Mouse (Mus musculus) embryonic facial prominence, embryonic 12.5 days (tissue): Measurements from ENCODE around the gene Apol8. TPM values are rescaled to one million over a fixed set of nuclear protein-coding genes. Genes with fewer than 3 reads are reported as not detected.
"Not testable (repeated sequence)": the region's sequence is repeated elsewhere in the genome, so short reads cannot be mapped to it uniquely, and the experiment has no call there.

ENCODE experiments used
- ATAC-seq: fragments of 200-750 bp; cut with Nextera tagmentation; 2 replicates; pipeline ENCODE4 v1.8.0; 2017; ENCODE audit not compliant: insufficient number of reproducible peaks, insufficient read depth, low FRiP score, low TSS enrichment
- H3K27ac ChIP-seq: fragments of 300-500 bp; sonication (generic); 2 replicates; pipeline ENCODE4 v1.5.1; 2016; ENCODE audit warnings: mild to moderate bottlenecking
- H3K27me3 ChIP-seq: fragments of 300-500 bp; sonication (generic); 2 replicates; pipeline ENCODE4 v1.6.1; 2016; ENCODE audit warnings: mild to moderate bottlenecking, moderate library complexity
- H3K36me3 ChIP-seq: fragments of 300-500 bp; sonication (generic); 2 replicates; pipeline ENCODE4 v1.6.1; 2016; ENCODE audit warnings: mild to moderate bottlenecking
- H3K4me1 ChIP-seq: fragments of 300-500 bp; sonication (generic); 2 replicates; pipeline ENCODE4 v1.6.1; 2016
- H3K4me2 ChIP-seq: fragments of 300-500 bp; sonication (generic); replicated peaks from 2 replicates; pipeline ENCODE4 v1.6.1; 2016; ENCODE audit warnings: mild to moderate bottlenecking, moderate library complexity
- H3K4me3 ChIP-seq: fragments of 300-500 bp; sonication (generic); 2 replicates; pipeline ENCODE4 v1.5.1; 2016; ENCODE audit warnings: mild to moderate bottlenecking
- H3K9ac ChIP-seq: fragments of 300-500 bp; sonication (generic); 2 replicates; pipeline ENCODE4 v1.6.1; 2016; ENCODE audit warnings: mild to moderate bottlenecking, moderate library complexity
- H3K9me3 ChIP-seq: fragments of 300-500 bp; sonication (generic); 2 replicates; pipeline ENCODE4 v1.6.1; 2016; ENCODE audit warnings: mild to moderate bottlenecking, moderate library complexity
- WGBS: fragments of 180-500 bp; shearing (Covaris S2); methylation state at CpG from one replicate; pipeline ENCODE4 v1.1.7; 2016; 5-methylcytosine and 5-hydroxymethylcytosine counted together
- polyA plus RNA-seq: library from polyadenylated mRNA; unstranded; fragments of >200 nt; fragmentation: Nextera tagmentation; extraction: Ambion mirVana; gene quantifications from 2 replicates; pipeline ENCODE4 v1.2.1, GENCODE M21; 2016

Apol8 gene
- polyA plus RNA-seq, 1 experiment from 2014 or later = 0.24 TPM

DNA sequence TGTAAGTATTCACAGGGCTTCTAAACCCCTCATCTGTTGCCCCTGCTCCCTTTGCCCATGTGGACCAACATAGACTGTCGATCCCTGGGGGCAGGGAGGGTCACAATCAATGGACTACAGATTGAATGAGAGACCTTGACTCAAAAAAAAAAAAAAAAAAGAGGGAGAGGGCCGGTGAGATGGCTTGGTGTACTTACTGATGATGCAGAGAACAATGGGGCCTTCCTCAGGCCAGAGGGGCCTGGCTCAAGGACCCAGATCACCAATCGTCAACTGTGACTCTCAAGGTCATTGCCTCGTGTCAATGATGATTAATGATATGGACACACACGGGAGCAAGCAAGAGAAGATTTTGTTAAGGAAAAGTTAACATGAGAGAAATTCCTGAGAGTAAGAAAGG, 12.2 kb downstream of the Apol8 start:
- Histone ChIP-seq H3K27me3 (no peaks in the 10 kb centered on the region), H3K4me3 (no peak overlapping the region), H3K9ac (no peak overlapping the region), H3K4me1 (no peaks in the 10 kb centered on the region), H3K27ac (no peak overlapping the region), H3K9me3 (no peaks in the 10 kb centered on the region), H3K4me2 (no peak overlapping the region), H3K36me3 (no peaks in the 10 kb centered on the region)
- WGBS = 61% methylated on average over 5 of the region's 5 CpGs
- ATAC-seq = no peak

DNA sequence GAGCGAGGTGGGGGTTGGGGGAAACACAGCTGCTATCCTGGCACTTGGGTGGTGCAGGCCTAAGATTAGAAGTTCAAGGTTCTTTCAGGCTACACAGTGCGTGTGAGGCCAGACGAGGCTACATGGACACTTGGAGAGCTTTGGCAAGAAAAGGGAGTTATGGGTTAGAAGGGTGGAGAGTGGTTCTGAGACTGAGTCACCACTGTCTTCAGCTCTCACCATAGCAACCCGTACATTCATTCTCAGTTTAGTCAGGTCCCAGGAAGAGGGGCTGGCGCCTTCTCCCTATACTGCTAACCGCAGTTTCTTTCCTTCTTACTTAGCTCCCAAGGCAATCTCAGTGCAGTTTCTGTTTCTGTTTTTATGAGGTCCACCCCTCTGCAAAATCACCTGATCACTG, 15.2 kb downstream of the Apol8 start:
- not testable (repeated sequence) for H3K9ac ChIP-seq, H3K27me3 ChIP-seq, H3K4me2 ChIP-seq, ATAC-seq, H3K4me3 ChIP-seq, H3K36me3 ChIP-seq, H3K27ac ChIP-seq, H3K4me1 ChIP-seq, H3K9me3 ChIP-seq
- 84% methylated on average over 6 of the region's 6 CpGs for WGBS

DNA sequence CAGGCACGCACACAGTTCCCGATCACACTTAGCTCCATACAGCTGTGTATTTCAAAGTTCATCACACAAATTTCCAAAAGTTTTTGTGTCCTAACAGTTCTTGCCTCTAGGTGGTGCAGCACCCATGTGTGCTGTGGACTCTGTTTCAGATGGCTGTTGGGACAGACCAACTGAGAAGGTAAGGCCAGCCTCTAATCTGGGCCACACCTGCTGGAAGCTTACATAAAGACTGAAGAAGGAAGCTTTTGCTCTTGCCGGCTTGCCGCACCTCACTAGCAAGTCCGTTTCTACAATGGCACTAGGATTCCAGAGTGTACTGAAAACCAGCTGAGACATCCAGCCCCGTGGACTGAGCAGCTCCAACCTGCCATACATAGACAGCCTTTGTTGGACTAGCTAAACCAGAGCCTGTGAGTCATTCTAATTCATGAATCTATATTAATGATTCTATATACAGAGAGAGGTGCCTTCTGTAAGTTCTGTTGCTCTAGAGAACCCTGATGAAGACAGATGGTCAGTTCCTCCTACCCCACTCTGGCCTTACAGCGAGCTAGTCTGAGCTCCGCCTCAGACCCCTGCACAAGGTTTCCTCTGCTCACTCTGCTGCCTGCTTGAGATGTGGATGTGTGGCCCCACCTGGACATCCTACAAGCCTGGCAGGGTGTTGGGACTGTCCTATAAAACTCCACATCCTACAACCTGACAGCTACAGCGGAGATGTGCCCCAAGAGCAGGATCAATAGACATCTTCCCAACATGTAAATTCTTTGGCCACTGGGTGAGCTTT, 16.1 kb downstream of the Apol8 start:
- Histone ChIP-seq H3K9ac (no peak overlapping the region), H3K9me3 (no peaks in the 10 kb centered on the region), H3K4me2 (no peak overlapping the region), H3K27ac (no peak overlapping the region), H3K27me3 (no peaks in the 10 kb centered on the region), H3K4me1 (no peaks in the 10 kb centered on the region), H3K4me3 (no peak overlapping the region), H3K36me3 (no peaks in the 10 kb centered on the region)
- ATAC-seq = no peak
- WGBS = 75% methylated on average over 9 of the region's 9 CpGs

DNA sequence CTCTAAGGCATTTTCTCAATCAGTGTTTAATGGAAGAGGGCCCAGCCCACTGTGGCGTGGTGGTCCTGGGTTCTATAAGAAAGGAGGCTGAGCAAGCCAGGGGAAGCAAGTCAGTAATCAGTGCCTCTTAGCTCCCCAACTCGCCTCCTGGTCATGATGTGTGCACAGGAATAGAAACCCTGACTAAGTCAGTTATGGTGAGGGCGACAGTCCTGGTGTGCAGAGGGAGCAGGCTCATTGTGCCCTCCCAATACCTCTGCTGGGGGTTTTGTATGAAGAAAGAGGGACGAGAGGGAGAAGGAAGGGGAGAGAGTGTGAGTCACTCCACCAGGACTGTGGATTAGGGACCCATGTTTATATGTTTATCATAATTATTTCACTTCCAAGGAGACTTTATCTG, 22.9 kb downstream of the Apol8 start:
- H3K9me3 ChIP-seq, H3K4me3 ChIP-seq, H3K4me2 ChIP-seq, H3K27me3 ChIP-seq, ATAC-seq, H3K36me3 ChIP-seq, H3K27ac ChIP-seq, H3K4me1 ChIP-seq, H3K9ac ChIP-seq: not testable (repeated sequence)
- 65% methylated on average over 4 of the region's 4 CpGs for WGBS

DNA sequence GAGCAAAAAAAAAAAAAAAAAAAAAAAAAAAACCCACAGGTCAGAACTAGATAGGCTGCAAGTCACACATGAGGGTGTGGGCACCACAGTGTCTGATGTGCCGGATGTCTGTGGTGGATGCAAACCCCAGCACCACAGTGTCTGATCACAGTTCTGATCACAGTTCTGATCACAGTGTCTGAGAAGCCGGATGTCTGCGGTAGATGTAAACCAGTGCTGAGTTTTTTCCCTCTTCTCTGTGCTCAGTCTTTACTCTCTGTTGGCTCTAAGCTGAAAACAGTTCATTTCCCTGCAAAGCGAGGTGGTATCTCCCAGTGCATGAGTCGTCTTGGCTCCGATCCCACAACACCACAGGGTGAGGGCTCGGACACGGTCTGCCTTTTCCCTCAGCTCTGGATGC, 23.4 kb downstream of the Apol8 start:
- ATAC-seq, H3K4me1 ChIP-seq, H3K27ac ChIP-seq, H3K27me3 ChIP-seq, H3K9ac ChIP-seq, H3K36me3 ChIP-seq, H3K4me3 ChIP-seq, H3K9me3 ChIP-seq, H3K4me2 ChIP-seq: not testable (repeated sequence)
- WGBS = 81% methylated on average over 8 of the region's 8 CpGs

DNA sequence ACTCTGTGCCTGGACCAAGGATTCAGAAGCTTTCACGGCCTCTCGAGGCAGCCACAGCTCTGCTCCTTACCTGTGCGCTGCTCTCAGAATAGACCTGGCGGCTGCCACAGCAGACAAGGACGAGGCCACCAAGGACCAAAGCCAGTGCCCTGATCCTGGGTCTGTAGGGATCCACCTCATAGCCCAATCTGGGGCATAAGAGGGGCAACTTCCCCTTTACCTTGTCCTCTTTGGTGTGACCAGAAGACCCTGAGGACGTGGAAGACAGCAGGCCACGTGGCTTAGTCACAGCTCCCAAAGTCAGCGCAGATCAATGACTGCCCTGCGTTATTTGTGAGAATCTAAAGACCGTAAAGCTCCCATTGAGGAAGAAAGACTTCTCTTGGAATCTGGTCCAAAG, 24.0 kb downstream of the Apol8 start:
- 72% methylated on average over 10 of the region's 10 CpGs for WGBS
- H3K9me3 ChIP-seq, H3K27me3 ChIP-seq, H3K4me3 ChIP-seq, H3K27ac ChIP-seq, ATAC-seq, H3K9ac ChIP-seq, H3K4me2 ChIP-seq, H3K36me3 ChIP-seq, H3K4me1 ChIP-seq: not testable (repeated sequence)

DNA sequence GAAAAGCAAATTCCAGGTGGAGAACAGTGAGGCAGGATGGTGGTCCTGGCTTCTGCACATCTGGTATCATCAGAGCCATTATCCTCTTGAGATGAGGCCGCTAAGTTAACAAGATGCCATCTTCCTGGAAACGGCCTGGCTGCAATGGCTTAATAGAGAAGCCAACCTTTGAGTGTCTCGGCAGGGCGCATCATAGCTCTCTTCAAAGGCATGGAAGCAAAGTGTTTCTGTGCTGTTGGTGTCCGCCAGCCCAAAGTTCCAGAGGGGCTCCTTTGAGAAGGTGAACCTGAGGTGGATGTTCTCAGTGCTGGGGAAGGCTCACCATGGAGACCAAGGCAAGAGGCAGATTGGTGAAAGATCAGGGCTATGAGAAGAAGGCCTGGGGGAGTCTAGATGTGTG, 25.2 kb downstream of the Apol8 start:
- no peak overlapping the region for H3K9ac ChIP-seq
- H3K9me3 ChIP-seq = no peaks in the 10 kb centered on the region
- WGBS = 87% methylated on average over 5 of the region's 5 CpGs
- H3K36me3 ChIP-seq = no peaks in the 10 kb centered on the region
- H3K4me2 ChIP-seq = no peak overlapping the region
- no peak overlapping the region for H3K27ac ChIP-seq
- no peak overlapping the region for H3K4me3 ChIP-seq
- H3K4me1 ChIP-seq = no peaks in the 10 kb centered on the region
- H3K27me3 ChIP-seq = no peaks in the 10 kb centered on the region
- ATAC-seq = no peak

DNA sequence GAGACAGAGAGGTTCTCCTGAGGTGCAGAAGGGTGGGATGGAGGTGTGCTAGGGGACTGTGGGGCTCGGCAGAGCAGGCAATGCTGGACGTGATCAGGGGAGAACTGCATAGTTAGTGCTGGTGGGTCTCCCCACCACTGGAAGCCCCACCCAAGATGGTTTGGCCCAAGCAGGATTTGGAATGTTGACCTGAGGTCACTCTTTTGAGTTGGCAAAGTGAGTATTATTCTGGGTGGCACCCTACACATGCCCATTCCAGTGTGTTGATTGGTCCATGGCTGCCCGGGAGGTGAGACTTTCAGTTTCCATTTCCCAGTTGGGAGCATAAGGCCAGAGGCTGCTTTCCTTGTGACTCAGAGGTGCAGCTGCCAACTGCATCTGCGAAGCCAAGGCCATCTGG, 28.1 kb downstream of the Apol8 start, which contains the start of gene Apol9b:
TSS of gene Apol9b (plus strand) at position 301 of the 400 bp plus-strand sequence.
- not testable (repeated sequence) for H3K4me1 ChIP-seq, H3K9me3 ChIP-seq, H3K27ac ChIP-seq, H3K27me3 ChIP-seq, ATAC-seq, H3K9ac ChIP-seq, H3K4me2 ChIP-seq, H3K4me3 ChIP-seq, H3K36me3 ChIP-seq
- WGBS = 53% methylated on average over 2 of the region's 4 CpGs

DNA sequence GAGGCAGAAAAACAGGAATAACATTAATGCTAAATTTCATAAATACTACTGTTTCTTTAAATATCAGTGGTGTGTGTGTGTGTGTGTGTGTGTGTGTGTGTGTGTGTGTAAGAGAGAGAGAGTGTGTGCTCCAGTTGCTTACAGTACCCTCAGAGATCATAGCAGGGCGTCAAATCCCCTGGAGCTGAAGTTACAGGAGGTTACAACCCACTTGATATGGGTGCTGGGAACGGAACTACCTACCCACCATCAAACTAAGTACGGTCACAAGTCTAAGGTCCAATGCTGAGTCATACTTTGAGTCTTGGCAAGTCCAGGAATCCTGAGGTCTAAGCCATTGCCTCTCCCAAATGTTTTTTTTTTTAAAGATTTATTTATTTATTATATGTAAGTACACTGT, 29.1 kb downstream of the Apol8 start:
- H3K36me3 ChIP-seq, H3K27ac ChIP-seq, H3K4me3 ChIP-seq, H3K27me3 ChIP-seq, H3K9me3 ChIP-seq, H3K9ac ChIP-seq, H3K4me1 ChIP-seq, ATAC-seq, H3K4me2 ChIP-seq: not testable (repeated sequence)
- 73% methylated on average over 3 of the region's 3 CpGs for WGBS

DNA sequence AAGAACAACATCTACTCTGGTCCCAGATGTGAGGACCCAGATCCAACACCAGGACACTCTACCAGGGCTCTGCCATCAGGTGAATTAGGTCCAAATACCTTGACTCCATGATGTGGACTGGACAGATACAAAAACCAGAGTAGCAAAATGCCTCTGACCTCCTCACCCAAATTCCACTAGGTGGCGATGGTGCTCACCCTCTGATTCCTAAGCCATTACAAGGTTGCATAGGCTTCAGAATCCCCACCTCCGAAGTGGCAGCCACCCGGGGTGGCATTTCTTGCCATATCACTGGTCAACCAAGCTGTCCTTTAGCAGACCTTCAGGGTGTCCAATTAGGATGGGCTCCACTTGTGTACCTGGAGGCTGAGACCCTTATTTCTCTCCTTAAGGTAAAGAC, 29.7 kb downstream of the Apol8 start:
- H3K4me1 ChIP-seq, H3K36me3 ChIP-seq, H3K9ac ChIP-seq, H3K4me3 ChIP-seq, H3K9me3 ChIP-seq, ATAC-seq, H3K27ac ChIP-seq, H3K4me2 ChIP-seq, H3K27me3 ChIP-seq: not testable (repeated sequence)
- WGBS = 24% methylated on average over 3 of the region's 3 CpGs

DNA sequence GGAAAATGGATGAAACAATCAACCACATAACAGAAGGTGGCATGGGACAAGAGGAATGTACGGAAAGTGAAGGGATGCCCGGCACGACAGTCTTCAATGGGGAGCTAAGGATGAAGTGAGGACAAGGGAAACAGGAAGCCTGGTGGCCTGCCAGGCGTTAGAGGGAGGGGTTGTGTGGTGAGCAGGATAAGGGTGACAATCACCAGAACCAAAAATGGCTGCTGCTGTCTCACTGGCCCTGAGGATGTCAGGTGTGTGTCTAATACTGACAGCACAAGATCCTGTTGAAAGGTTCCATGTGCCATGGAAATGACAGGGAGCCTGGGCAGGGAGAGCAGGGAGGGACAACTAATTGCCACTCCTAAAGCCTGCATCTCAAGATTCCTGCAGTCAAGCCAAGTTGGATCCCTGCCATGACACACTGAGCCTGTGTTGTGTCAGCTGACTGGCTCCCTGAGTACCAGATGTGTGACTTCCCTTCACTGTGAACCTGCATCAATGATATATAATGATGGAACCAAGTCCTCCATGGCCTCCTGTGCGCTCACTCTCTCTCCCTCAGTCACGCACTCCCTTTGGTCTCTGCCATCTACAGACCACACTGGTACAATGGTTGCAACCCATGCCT, 31.3 kb downstream of the Apol8 start:
- not testable (repeated sequence) for H3K4me1 ChIP-seq, ATAC-seq

DNA sequence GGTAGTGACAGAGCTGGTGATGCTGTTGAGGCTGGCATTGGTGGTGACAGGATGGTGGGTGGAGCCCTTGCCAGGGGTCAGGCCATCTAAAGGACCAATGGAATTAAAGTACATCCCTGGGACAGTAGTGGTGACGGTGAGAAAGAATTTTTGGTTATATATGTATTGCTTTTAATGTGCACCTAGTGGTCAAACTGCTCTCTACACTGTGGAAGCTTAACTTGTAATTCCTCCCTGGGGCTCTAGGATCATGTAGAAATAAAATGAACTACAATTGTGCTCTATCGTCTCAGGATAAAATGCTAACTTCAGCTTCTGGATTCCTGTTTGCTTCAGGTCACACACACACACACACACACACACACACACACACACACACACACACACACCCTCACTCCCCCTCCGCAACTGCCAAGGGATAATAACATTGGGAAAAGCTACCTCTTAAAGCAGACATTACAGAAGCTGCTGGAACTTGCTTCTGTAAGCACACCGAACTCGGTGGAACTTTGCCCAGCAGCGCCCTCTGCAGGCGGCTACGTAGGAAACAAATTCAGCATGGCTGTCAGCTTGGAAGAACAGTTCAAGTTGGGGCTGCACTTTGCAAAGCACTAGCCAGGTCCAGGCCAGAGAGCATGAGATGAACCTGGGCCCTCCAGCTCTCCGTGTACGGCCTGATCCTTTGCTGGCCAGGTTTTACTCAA, 32.4 kb downstream of the Apol8 start:
- not testable (repeated sequence) for H3K4me2 ChIP-seq, H3K9ac ChIP-seq, H3K4me1 ChIP-seq, H3K9me3 ChIP-seq, H3K27me3 ChIP-seq, ATAC-seq, H3K4me3 ChIP-seq, H3K27ac ChIP-seq, H3K36me3 ChIP-seq
- 26% methylated on average over 2 of the region's 10 CpGs for WGBS

More for the DNA sequence above, 31.3 kb downstream of the Apol8 start:
- H3K9ac ChIP-seq, H3K27me3 ChIP-seq, H3K4me3 ChIP-seq, H3K36me3 ChIP-seq, H3K9me3 ChIP-seq, H3K27ac ChIP-seq, H3K4me2 ChIP-seq: not testable (repeated sequence)
- 84% methylated on average over 6 of the region's 6 CpGs for WGBS
